Mouse (Mus musculus): ENCODE measurements at regions not wholly inside any gene's neighbourhood (a gene's known extent, or its start where the extent isn't known, plus 50 kb on each side); places are given as distances from the start of the nearest gene placed in this dataset.
"Not testable (repeated sequence)": the region's sequence is repeated elsewhere in the genome, so short reads cannot be mapped to it uniquely, and the experiment has no call there.

GRCm38 (mm10) chr3:56942557-56942956 lies 359.2 kb downstream of the Tm4sf1 start:
- TF ChIP-seq POLR2A (IDR thresholded peaks at IDR 0.05; ENCODE audit: insufficient read depth, low read length); CTCF (IDR thresholded peaks at IDR 0.05; ENCODE audit: low read depth, low read length): not testable (repeated sequence)

Data from ES-Bruce4 (cell line).